Mouse (Mus musculus): ENCODE results near the gene 6030452D12Rik.

- TF ChIP-seq GATA1 (IDR thresholded peaks at IDR 0.05; ENCODE audit: low read length) (no peak), TAL1 (IDR thresholded peaks at IDR 0.05; ENCODE audit: low read length) (no peak)
These were observed 15.7 kb downstream of the 6030452D12Rik start for GRCm38 (mm10) chr8:106515946-106516479.

All from erythroblast, embryonic 14.5 days (primary cell).